Mouse (Mus musculus) ovary, postnatal 10 days (tissue): ENCODE results near the gene Gm45213.

Experiments used
- DNase-seq: peaks from one replicate; pipeline ENCODE4 v3.0.0; 2022; ENCODE audit warnings: low spot score

Gm45213 gene

GRCm38 (mm10) chr7:66043552-66044459 lies at the start of gene Gm45213:
Gene Gm45213 (plus strand): TSS chr7:66043602.
- no peak for DNase-seq

- no peak for DNase-seq
These were observed 42.2 kb upstream of the Gm45213 start for GRCm38 (mm10) chr7:66001035-66001754.

- DNase-seq, result no peak
These were observed 41.6 kb upstream of the Gm45213 start for GRCm38 (mm10) chr7:66001797-66002196.

- DNase-seq, result no peak
These were observed 40.0 kb upstream of the Gm45213 start for GRCm38 (mm10) chr7:66003447-66003846.

- DNase-seq, result no peak
These were observed 39.4 kb upstream of the Gm45213 start for GRCm38 (mm10) chr7:66003865-66004638.

GRCm38 (mm10) chr7:66005066-66005465 lies 38.3 kb upstream of the Gm45213 start:
- no peak for DNase-seq

- no peak for DNase-seq
These were observed 35.1 kb upstream of the Gm45213 start for GRCm38 (mm10) chr7:66008161-66008891.

GRCm38 (mm10) chr7:66008892-66009273 lies 34.5 kb upstream of the Gm45213 start:
- DNase-seq, result no peak

- no peak for DNase-seq
These were observed 32.9 kb upstream of the Gm45213 start for GRCm38 (mm10) chr7:66010518-66010917.

- DNase-seq, result no peak
These were observed 15.7 kb upstream of the Gm45213 start for GRCm38 (mm10) chr7:66027747-66028146.

GRCm38 (mm10) chr7:66028766-66029512 lies 14.5 kb upstream of the Gm45213 start:
- no peak for DNase-seq

GRCm38 (mm10) chr7:66036809-66037208 lies 6.6 kb upstream of the Gm45213 start:
- no peak for DNase-seq

- DNase-seq, result no peak
These were observed 5.1 kb upstream of the Gm45213 start for GRCm38 (mm10) chr7:66038261-66038660.

- DNase-seq, result no peak
These were observed 4.7 kb upstream of the Gm45213 start for GRCm38 (mm10) chr7:66038730-66039129.

GRCm38 (mm10) chr7:66040026-66040814 lies 3.2 kb upstream of the Gm45213 start:
- no peak for DNase-seq

GRCm38 (mm10) chr7:66044617-66045016 lies 1.2 kb downstream of the Gm45213 start:
- no peak for DNase-seq

- DNase-seq, result no peak
These were observed 3.8 kb downstream of the Gm45213 start for GRCm38 (mm10) chr7:66046921-66047918.

- DNase-seq, result no peak
These were observed 4.6 kb downstream of the Gm45213 start for GRCm38 (mm10) chr7:66047975-66048374.
